Mouse (Mus musculus) left cerebral cortex, postnatal 25 days (tissue): ENCODE data around the gene Lsm10. TPM values are rescaled to one million over a fixed set of nuclear protein-coding genes. Genes with fewer than 3 reads are reported as not detected.

Experiments used
- total RNA-seq, 2 experiments: library from RNA; stranded (reverse); gene quantifications; 2 replicates each; pipeline ENCODE4 v1.2.3; 2021

The Lsm10 gene
- total RNA-seq, 2 experiments from 2014 or later: 13.1 to 14.8 TPM

Other genes starting within 250 kb of the Lsm10 start
- 1 to 10 TPM; 4.6 to 4.8 TPM for gene Csf3r, start 72.1 kb upstream of the Lsm10 start, total RNA-seq
- 10 to 100 TPM; 43.0 to 49.4 TPM for gene Mrps15, start 49.7 kb upstream of the Lsm10 start, total RNA-seq
- gene Oscp1, start 38.1 kb upstream of the Lsm10 start, total RNA-seq: 10 to 100 TPM; 45.5 to 55.8 TPM
- 10 to 100 TPM; 33.9 to 35.6 TPM for gene Stk40, start 7.3 kb downstream of the Lsm10 start, total RNA-seq
- gene Eva1b, start 51.1 kb downstream of the Lsm10 start, total RNA-seq: 1 to 10 TPM; 4.1 to 4.4 TPM
- gene Sh3d21, start 66.9 kb downstream of the Lsm10 start, total RNA-seq: under 1 TPM; 0.27 to 0.69 TPM
- gene Thrap3, start 106.1 kb downstream of the Lsm10 start, total RNA-seq: 100 to 1,000 TPM; 133 to 147 TPM
- gene Map7d1, start 159.7 kb downstream of the Lsm10 start, total RNA-seq: 100 to 1,000 TPM; 253 to 255 TPM
- 10 to 100 TPM; 77.4 to 79.4 TPM for gene Trappc3, start 165.7 kb downstream of the Lsm10 start, total RNA-seq
- gene Col8a2, start 190.2 kb downstream of the Lsm10 start, total RNA-seq: 1 to 10 TPM; 1.1 to 1.7 TPM
- gene Adprhl2, start 225.1 kb downstream of the Lsm10 start, total RNA-seq: 10 to 100 TPM; 23.9 to 27.0 TPM
- 1 to 10 TPM; 2.1 to 2.5 TPM for gene Tekt2, start 229.1 kb downstream of the Lsm10 start, total RNA-seq